Mouse (Mus musculus) gastrocnemius, postnatal 14 days (tissue): ENCODE measurements around the gene Arhgap24. TPM values are rescaled to one million over a fixed set of nuclear protein-coding genes. Genes with fewer than 3 reads are reported as not detected.

Source experiments
- DNase-seq: peaks from one replicate; pipeline ENCODE4 v3.0.0; 2021; ENCODE audit warnings: mixed read lengths
- intact Hi-C: fragments of 180-260 bp; cut with DNase I; formaldehyde crosslinking; loops from one replicate; pipeline ENCODE4 v1.15.1; 2025; ENCODE audit warnings: low total_unique reads
- total RNA-seq, 2 experiments: library from RNA; stranded (reverse); gene quantifications; 2 replicates each; pipeline ENCODE4 v1.2.3; 2021

Gene Arhgap24
- total RNA-seq, 2 experiments from 2014 or later = 18.4 to 18.6 TPM

GRCm38 (mm10) chr5:102494827-102495226 is 13.6 kb downstream of the Arhgap24 start:
- DNase-seq = no peak
- intact Hi-C loops = no loop called here

- intact Hi-C loops = no loop called here
These were observed 16.0 kb downstream of the Arhgap24 start for GRCm38 (mm10) chr5:102497205-102497604.

GRCm38 (mm10) chr5:102498747-102499146 is 17.6 kb downstream of the Arhgap24 start:
- DNase-seq = no peak
- intact Hi-C loops = no loop called here

More at GRCm38 (mm10) chr5:102497205-102497604, 16.0 kb downstream of the Arhgap24 start:
- no peak for DNase-seq

- intact Hi-C loops = no loop called here
- no peak for DNase-seq
These were observed 21.1 kb downstream of the Arhgap24 start for GRCm38 (mm10) chr5:102502333-102502732.

GRCm38 (mm10) chr5:102503066-102503465 is 21.9 kb downstream of the Arhgap24 start:
- intact Hi-C loops = no loop called here
- no peak for DNase-seq

- DNase-seq = no peak
- intact Hi-C loops = no loop called here
These were observed 22.7 kb downstream of the Arhgap24 start for GRCm38 (mm10) chr5:102503868-102504267.

GRCm38 (mm10) chr5:102504557-102504956 is 23.4 kb downstream of the Arhgap24 start:
- DNase-seq = no peak
- intact Hi-C loops = no loop called here

- DNase-seq = no peak
- intact Hi-C loops = no loop called here
These were observed 27.0 kb downstream of the Arhgap24 start for GRCm38 (mm10) chr5:102508162-102508561.

- DNase-seq = peak; percentile 9
- intact Hi-C loops = no loop called here
These were observed 28.2 kb downstream of the Arhgap24 start for GRCm38 (mm10) chr5:102509381-102509780.

GRCm38 (mm10) chr5:102511651-102512050 is 30.5 kb downstream of the Arhgap24 start:
- intact Hi-C loops = no loop called here
- no peak for DNase-seq

- no peak for DNase-seq
- intact Hi-C loops = no loop called here
These were observed 34.3 kb downstream of the Arhgap24 start for GRCm38 (mm10) chr5:102515496-102515895.

GRCm38 (mm10) chr5:102520506-102520905 is 39.3 kb downstream of the Arhgap24 start:
- intact Hi-C loops = no loop called here
- no peak for DNase-seq

GRCm38 (mm10) chr5:102535311-102535710 is 54.1 kb downstream of the Arhgap24 start:
- intact Hi-C loops = no loop called here
- DNase-seq = peak; percentile 31

- intact Hi-C loops = no loop called here
- no peak for DNase-seq
These were observed 56.6 kb downstream of the Arhgap24 start for GRCm38 (mm10) chr5:102537819-102538218.

GRCm38 (mm10) chr5:102546296-102546695 is 65.1 kb downstream of the Arhgap24 start:
- DNase-seq = no peak
- intact Hi-C loops = no loop called here

- DNase-seq = no peak
- intact Hi-C loops = no loop called here
These were observed 66.6 kb downstream of the Arhgap24 start for GRCm38 (mm10) chr5:102547786-102548185.

GRCm38 (mm10) chr5:102548382-102548781 is 67.2 kb downstream of the Arhgap24 start:
- intact Hi-C loops = no loop called here
- no peak for DNase-seq

GRCm38 (mm10) chr5:102550211-102550610 is 69.0 kb downstream of the Arhgap24 start:
- intact Hi-C loops = no loop called here
- no peak for DNase-seq

- intact Hi-C loops = no loop called here
These were observed 69.9 kb downstream of the Arhgap24 start for GRCm38 (mm10) chr5:102550870-102551637.

GRCm38 (mm10) chr5:102552533-102552932 is 71.3 kb downstream of the Arhgap24 start:
- intact Hi-C loops = no loop called here
- no peak for DNase-seq

More at GRCm38 (mm10) chr5:102550870-102551637, 69.9 kb downstream of the Arhgap24 start:
- DNase-seq = no peak

GRCm38 (mm10) chr5:102555958-102556357 is 74.8 kb downstream of the Arhgap24 start:
- DNase-seq = no peak
- intact Hi-C loops = no loop called here
